Mouse (Mus musculus) embryonic facial prominence, embryonic 12.5 days (tissue): Measurements from ENCODE around the gene Il1rap. TPM values are rescaled to one million over a fixed set of nuclear protein-coding genes. Genes with fewer than 3 reads are reported as not detected.

Experiments
- ATAC-seq: fragments of 200-750 bp; cut with Nextera tagmentation; 2 replicates; pipeline ENCODE4 v1.8.0; 2017; ENCODE audit not compliant: insufficient number of reproducible peaks, insufficient read depth, low FRiP score, low TSS enrichment
- H3K27ac ChIP-seq: fragments of 300-500 bp; sonication (generic); 2 replicates; pipeline ENCODE4 v1.5.1; 2016; ENCODE audit warnings: mild to moderate bottlenecking
- H3K27me3 ChIP-seq: fragments of 300-500 bp; sonication (generic); 2 replicates; pipeline ENCODE4 v1.6.1; 2016; ENCODE audit warnings: mild to moderate bottlenecking, moderate library complexity
- H3K36me3 ChIP-seq: fragments of 300-500 bp; sonication (generic); 2 replicates; pipeline ENCODE4 v1.6.1; 2016; ENCODE audit warnings: mild to moderate bottlenecking
- H3K4me1 ChIP-seq: fragments of 300-500 bp; sonication (generic); 2 replicates; pipeline ENCODE4 v1.6.1; 2016
- H3K4me2 ChIP-seq: fragments of 300-500 bp; sonication (generic); replicated peaks from 2 replicates; pipeline ENCODE4 v1.6.1; 2016; ENCODE audit warnings: mild to moderate bottlenecking, moderate library complexity
- H3K4me3 ChIP-seq: fragments of 300-500 bp; sonication (generic); 2 replicates; pipeline ENCODE4 v1.5.1; 2016; ENCODE audit warnings: mild to moderate bottlenecking
- H3K9ac ChIP-seq: fragments of 300-500 bp; sonication (generic); 2 replicates; pipeline ENCODE4 v1.6.1; 2016; ENCODE audit warnings: mild to moderate bottlenecking, moderate library complexity
- H3K9me3 ChIP-seq: fragments of 300-500 bp; sonication (generic); 2 replicates; pipeline ENCODE4 v1.6.1; 2016; ENCODE audit warnings: mild to moderate bottlenecking, moderate library complexity
- WGBS: fragments of 180-500 bp; shearing (Covaris S2); methylation state at CpG from one replicate; pipeline ENCODE4 v1.1.7; 2016; 5-methylcytosine and 5-hydroxymethylcytosine counted together
- polyA plus RNA-seq: library from polyadenylated mRNA; unstranded; fragments of >200 nt; fragmentation: Nextera tagmentation; extraction: Ambion mirVana; gene quantifications from 2 replicates; pipeline ENCODE4 v1.2.1, GENCODE M21; 2016

Il1rap gene
- 6.0 and 6.9 TPM in 2 replicates for polyA plus RNA-seq

GRCm38 (mm10) chr16:26581048-26581912 lies at the start of gene Il1rap:
Gene Il1rap, plus strand, starts transcription at chr16:26581704.
- WGBS: 3% methylated on average over 48 of the region's 51 CpGs
- H3K27ac ChIP-seq: peak within 1 kb of the TSS; percentile 42; the same call in 1 of the 2 replicates

DNA sequence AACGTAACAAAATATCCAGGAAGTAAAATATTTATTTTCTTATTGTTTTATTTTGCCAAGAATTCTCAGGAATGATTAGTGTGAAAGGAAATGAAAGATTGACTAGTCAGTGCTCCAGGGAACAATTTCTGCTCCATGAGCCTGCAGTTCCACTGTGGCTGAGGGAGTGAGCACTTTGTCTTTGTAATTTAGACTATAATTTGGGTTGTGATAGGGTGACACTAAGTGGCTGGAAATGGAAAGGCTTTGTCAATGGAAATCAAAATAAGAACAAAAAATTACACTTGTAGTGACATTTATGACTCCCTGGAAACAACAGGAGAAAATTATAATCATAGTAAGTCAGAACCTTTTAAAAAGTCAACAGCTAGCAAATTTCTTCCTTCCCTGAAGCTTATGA lies 49.2 kb upstream of the Il1rap start:
- no peak overlapping the region for H3K9ac ChIP-seq
- no peaks in the 10 kb centered on the region for H3K9me3 ChIP-seq
- ATAC-seq: no peak
- no peak overlapping the region for H3K4me3 ChIP-seq
- H3K27me3 ChIP-seq: no peaks in the 10 kb centered on the region
- no peak overlapping the region for H3K4me2 ChIP-seq
- WGBS: 60% methylated on average over 1 of the region's 1 CpGs
- H3K36me3 ChIP-seq: no peaks in the 10 kb centered on the region
- H3K4me1 ChIP-seq: no peaks in the 10 kb centered on the region
- no peak overlapping the region for H3K27ac ChIP-seq

More at GRCm38 (mm10) chr16:26581048-26581912, at the start of gene Il1rap:
- Histone ChIP-seq H3K4me2 (peak within 1 kb of the TSS; percentile 71), H3K36me3 (no peaks in the 10 kb centered on the region), H3K4me3 (peak within 1 kb of the TSS; percentile 67), H3K27me3 (0 out of 2 replicates have a peak, but pooled peaks cover 2% of the 10 kb centered on the region), H3K9ac (peak within 1 kb of the TSS; percentile 65), H3K4me1 (no peaks in the 10 kb centered on the region), H3K9me3 (no peaks in the 10 kb centered on the region)
- ATAC-seq: peak; percentile 98

DNA sequence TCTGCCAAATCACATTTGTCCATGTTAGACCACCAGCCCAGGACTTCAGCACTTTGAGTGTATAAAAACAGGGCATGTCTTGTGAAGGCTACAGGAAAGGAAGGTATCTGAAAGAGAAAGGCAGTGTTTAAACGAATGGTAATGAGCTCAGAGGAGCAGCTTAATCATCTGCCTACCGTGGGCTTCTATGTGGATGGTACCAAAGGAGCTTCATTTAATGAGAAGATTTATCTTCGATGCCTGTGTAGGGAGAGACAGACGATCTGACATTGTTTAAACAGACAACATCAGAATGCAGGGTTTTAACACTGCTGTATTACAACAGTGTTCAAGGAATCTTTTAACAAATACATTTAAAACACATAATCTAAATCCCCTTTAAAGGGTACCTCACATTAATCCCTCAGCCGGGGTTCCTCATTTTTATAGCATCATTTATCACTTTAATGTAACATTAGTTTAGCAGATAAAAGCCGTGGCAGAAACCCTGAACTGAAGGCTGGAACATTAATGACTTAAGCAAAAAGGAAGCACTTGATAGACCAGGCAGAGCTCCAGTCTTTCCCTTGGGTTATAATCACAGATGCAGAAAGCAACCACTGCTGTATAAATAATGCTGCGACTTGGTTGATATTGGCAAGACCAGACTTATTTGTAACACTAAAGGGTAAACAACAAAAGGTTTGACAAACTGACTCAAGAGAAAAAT lies 35.2 kb upstream of the Il1rap start:
- 0 out of 2 replicates have a peak, but pooled peaks cover 3% of the 10 kb centered on the region for H3K4me1 ChIP-seq
- no peak overlapping the region for H3K9ac ChIP-seq
- no peaks in the 10 kb centered on the region for H3K36me3 ChIP-seq
- H3K4me2 ChIP-seq: no peak overlapping the region
- H3K27me3 ChIP-seq: no peaks in the 10 kb centered on the region
- no peak overlapping the region for H3K4me3 ChIP-seq
- 41% methylated on average over 7 of the region's 7 CpGs for WGBS
- H3K27ac ChIP-seq: no peak overlapping the region
- no peaks in the 10 kb centered on the region for H3K9me3 ChIP-seq
- ATAC-seq: no peak

GRCm38 (mm10) chr16:26546879-26547206 lies 34.7 kb upstream of the Il1rap start:
- Histone ChIP-seq H3K4me1 (0 out of 2 replicates have a peak, but pooled peaks cover 3% of the 10 kb centered on the region), H3K27ac (no peak overlapping the region), H3K9ac (no peak overlapping the region), H3K4me3 (no peak overlapping the region), H3K36me3 (no peaks in the 10 kb centered on the region), H3K4me2 (no peak overlapping the region), H3K9me3 (no peaks in the 10 kb centered on the region), H3K27me3 (no peaks in the 10 kb centered on the region)
- ATAC-seq: no peak
- WGBS: 87% methylated on average over 1 of the region's 1 CpGs

GRCm38 (mm10) chr16:26549221-26549620 lies 32.3 kb upstream of the Il1rap start:
- WGBS: 91% methylated on average over 2 of the region's 2 CpGs
- Histone ChIP-seq H3K4me2 (no peak overlapping the region), H3K4me1 (0 out of 2 replicates have a peak, but pooled peaks cover 3% of the 10 kb centered on the region), H3K27me3 (no peaks in the 10 kb centered on the region), H3K36me3 (no peaks in the 10 kb centered on the region), H3K9me3 (no peaks in the 10 kb centered on the region), H3K27ac (no peak overlapping the region), H3K9ac (no peak overlapping the region), H3K4me3 (no peak overlapping the region)
- ATAC-seq: no peak

- H3K9ac ChIP-seq: no peak overlapping the region
- no peak overlapping the region for H3K4me2 ChIP-seq
- H3K4me3 ChIP-seq: no peak overlapping the region
- no peak for ATAC-seq
- no peaks in the 10 kb centered on the region for H3K4me1 ChIP-seq
- WGBS: 83% methylated on average over 3 of the region's 3 CpGs
- no peaks in the 10 kb centered on the region for H3K36me3 ChIP-seq
- H3K27ac ChIP-seq: no peak overlapping the region
- H3K27me3 ChIP-seq: no peaks in the 10 kb centered on the region
- H3K9me3 ChIP-seq: no peaks in the 10 kb centered on the region
These were observed 29.3 kb upstream of the Il1rap start for GRCm38 (mm10) chr16:26552234-26552633.

DNA sequence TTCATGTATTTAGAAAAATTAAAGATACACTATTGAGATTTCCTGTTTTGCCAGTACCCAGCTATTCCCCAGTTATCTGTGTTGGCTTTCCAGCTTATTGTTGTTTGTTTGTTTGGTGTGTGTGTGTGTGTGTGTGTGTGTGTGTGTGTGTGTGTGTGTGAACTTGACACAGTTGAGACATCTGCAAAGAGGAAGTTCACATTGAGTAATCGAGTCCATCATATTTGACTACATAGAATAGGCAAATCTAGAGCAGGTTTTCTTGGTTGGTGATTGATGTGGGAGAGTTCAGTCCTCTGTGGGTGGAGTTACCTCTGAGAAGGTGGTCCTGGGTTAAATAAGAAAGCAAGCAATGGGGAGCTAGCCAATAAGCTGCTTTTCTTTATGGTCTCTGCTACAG lies 22.7 kb upstream of the Il1rap start:
- Histone ChIP-seq H3K4me1 (no peaks in the 10 kb centered on the region), H3K9ac (no peak overlapping the region), H3K9me3 (no peaks in the 10 kb centered on the region), H3K4me3 (no peak overlapping the region), H3K27ac (no peak overlapping the region), H3K4me2 (no peak overlapping the region), H3K27me3 (no peaks in the 10 kb centered on the region), H3K36me3 (no peaks in the 10 kb centered on the region)
- WGBS: 82% methylated on average over 1 of the region's 1 CpGs
- no peak for ATAC-seq

DNA sequence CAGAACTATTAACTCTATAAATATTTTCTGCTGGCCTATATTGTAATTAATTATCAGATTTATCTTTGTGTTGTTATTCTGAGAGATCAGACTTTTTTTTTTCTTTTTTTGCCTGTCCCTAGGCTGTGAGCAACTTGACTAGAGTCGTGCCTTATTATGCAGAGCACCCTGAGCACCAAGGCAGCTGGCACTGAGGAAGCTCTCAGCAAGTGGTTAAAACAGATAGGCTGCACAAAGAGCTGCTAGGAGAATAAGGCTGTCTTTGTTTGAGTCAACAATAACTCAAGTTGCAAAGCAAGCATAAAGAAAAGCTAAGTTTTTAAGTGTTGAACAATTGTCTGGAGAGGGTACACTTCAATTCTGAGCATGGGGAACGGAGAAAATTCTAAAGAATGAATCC lies 19.8 kb upstream of the Il1rap start:
- no peak for ATAC-seq
- 51% methylated on average over 2 of the region's 2 CpGs for WGBS
- Histone ChIP-seq H3K9me3 (no peaks in the 10 kb centered on the region), H3K9ac (no peak overlapping the region), H3K4me2 (no peak overlapping the region), H3K27me3 (no peaks in the 10 kb centered on the region), H3K36me3 (no peaks in the 10 kb centered on the region), H3K4me3 (no peak overlapping the region), H3K4me1 (no peaks in the 10 kb centered on the region), H3K27ac (no peak overlapping the region)

- Histone ChIP-seq H3K27ac (no peak overlapping the region), H3K36me3 (no peaks in the 10 kb centered on the region), H3K4me1 (no peaks in the 10 kb centered on the region), H3K27me3 (no peaks in the 10 kb centered on the region), H3K9ac (no peak overlapping the region), H3K4me2 (no peak overlapping the region), H3K9me3 (no peaks in the 10 kb centered on the region), H3K4me3 (no peak overlapping the region)
- ATAC-seq: no peak
- 82% methylated on average over 2 of the region's 2 CpGs for WGBS
These were observed 18.7 kb upstream of the Il1rap start for GRCm38 (mm10) chr16:26562771-26563170.

DNA sequence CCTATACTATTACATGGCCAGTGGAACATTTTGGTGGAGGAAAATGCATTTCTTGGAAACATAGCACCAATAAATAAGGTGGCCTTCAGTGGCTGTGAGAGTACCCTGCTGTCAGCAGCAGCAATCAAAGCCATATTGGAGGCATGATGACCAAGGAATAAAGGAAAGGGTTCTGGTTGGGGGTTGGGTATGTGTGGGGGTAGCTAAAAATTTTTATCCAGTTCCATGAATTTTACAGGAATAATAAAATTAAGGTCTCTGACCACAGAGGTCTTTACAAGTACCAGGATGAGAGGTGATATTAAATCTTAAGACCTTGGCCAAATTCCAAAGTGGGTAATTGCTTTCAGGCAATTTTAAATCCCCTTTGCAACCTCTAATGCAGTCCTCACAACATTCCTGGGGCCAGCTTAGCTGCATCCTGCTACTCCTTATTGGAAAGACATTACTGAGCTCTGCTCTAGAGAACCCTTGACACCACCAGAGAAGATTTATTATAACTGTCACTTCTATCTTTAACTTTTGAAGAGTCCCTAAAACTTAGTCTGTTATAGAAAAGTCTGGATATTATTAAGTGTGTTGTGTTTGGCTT lies 12.0 kb upstream of the Il1rap start:
- no peak overlapping the region for H3K27ac ChIP-seq
- no peak overlapping the region for H3K9ac ChIP-seq
- no peaks in the 10 kb centered on the region for H3K36me3 ChIP-seq
- ATAC-seq: no peak
- no peaks in the 10 kb centered on the region for H3K9me3 ChIP-seq
- no peak overlapping the region for H3K4me3 ChIP-seq
- H3K4me1 ChIP-seq: no peaks in the 10 kb centered on the region
- H3K4me2 ChIP-seq: no peak overlapping the region
- no peaks in the 10 kb centered on the region for H3K27me3 ChIP-seq

DNA sequence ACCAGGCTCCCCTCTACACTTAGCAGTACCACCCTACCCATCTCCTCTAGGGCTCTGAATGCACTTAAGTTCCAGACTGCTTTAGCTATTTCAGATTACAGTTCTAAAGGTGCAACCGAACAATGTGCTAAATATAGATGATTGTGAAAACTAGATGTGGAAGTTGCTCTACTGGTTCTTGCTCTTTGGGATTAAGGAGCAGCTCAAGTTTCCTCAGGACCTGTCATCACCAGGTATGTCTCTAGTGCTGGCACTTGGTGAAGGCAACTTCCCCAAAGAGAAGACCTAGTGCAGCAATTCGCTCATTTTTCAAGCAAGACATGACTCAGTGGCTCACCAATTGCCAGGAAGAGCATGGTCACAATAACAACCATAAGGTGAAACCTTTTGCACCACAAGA lies 9.7 kb upstream of the Il1rap start:
- no peak overlapping the region for H3K4me2 ChIP-seq
- H3K4me3 ChIP-seq: no peak overlapping the region
- no peaks in the 10 kb centered on the region for H3K4me1 ChIP-seq
- no peak overlapping the region for H3K27ac ChIP-seq
- WGBS: 85% methylated on average over 2 of the region's 2 CpGs
- H3K9me3 ChIP-seq: no peaks in the 10 kb centered on the region
- no peaks in the 10 kb centered on the region for H3K36me3 ChIP-seq
- no peak for ATAC-seq
- no peak overlapping the region for H3K9ac ChIP-seq
- H3K27me3 ChIP-seq: no peaks in the 10 kb centered on the region

DNA sequence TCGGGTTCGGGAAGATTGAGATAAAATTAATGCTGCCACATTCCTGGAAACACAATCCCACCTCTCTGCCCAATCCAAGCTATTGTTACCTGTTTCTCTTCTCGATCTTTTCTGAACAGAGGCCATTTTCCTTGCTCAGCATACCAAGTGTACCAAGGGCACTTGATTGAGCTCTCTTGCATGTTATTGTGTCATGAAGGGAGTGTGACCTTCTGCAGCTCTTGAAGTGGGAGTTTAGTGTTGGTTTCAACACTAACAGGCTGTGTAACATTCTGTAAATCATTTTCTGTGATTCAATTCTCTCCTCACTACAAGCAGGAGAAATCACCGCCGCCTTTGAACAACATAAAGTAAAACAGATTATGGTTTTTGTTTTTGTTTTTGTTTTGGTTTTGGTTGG lies 7.3 kb upstream of the Il1rap start:
- Histone ChIP-seq H3K4me2 (no peak overlapping the region), H3K27me3 (no peaks in the 10 kb centered on the region), H3K36me3 (no peaks in the 10 kb centered on the region), H3K9ac (no peak overlapping the region), H3K27ac (no peak overlapping the region), H3K4me1 (no peaks in the 10 kb centered on the region), H3K9me3 (no peaks in the 10 kb centered on the region), H3K4me3 (no peak overlapping the region)
- ATAC-seq: no peak
- WGBS: 87% methylated on average over 5 of the region's 5 CpGs
